Mouse (Mus musculus) thymus, postnatal 4 days (tissue): Measurements from ENCODE around the gene Tsnax.
A peak's percentile ranks its signal among the peaks of the same experiment; 100 is the strongest.

Experiments
- DNase-seq: peaks from one replicate; pipeline ENCODE4 v3.0.0; 2021

The Tsnax gene

GRCm38 (mm10) chr8:125043935-125044334, 31.1 kb downstream of the Tsnax start:
- DNase-seq: no peak

GRCm38 (mm10) chr8:125045760-125046159, 33.0 kb downstream of the Tsnax start:
- no peak for DNase-seq

GRCm38 (mm10) chr8:125049051-125049750, 36.4 kb downstream of the Tsnax start:
- no peak for DNase-seq

- no peak for DNase-seq
Observed at GRCm38 (mm10) chr8:125049826-125050225, 37.0 kb downstream of the Tsnax start.

- DNase-seq: peak; percentile 93
Observed at GRCm38 (mm10) chr8:125052026-125052425, 39.2 kb downstream of the Tsnax start.

GRCm38 (mm10) chr8:125053505-125054435, 41.0 kb downstream of the Tsnax start, which contains the start of gene Disc1:
Disc1 (plus strand) TSS chr8:125054195.
- DNase-seq: peak; percentile 21

- peak; percentile 43 for DNase-seq
Observed at GRCm38 (mm10) chr8:125054436-125054810, 41.6 kb downstream of the Tsnax start.

GRCm38 (mm10) chr8:125060904-125061303, 48.1 kb downstream of the Tsnax start:
- DNase-seq: no peak

- no peak for DNase-seq
Observed at GRCm38 (mm10) chr8:125065596-125065995, 52.8 kb downstream of the Tsnax start.

GRCm38 (mm10) chr8:125066913-125067595, 54.3 kb downstream of the Tsnax start:
- DNase-seq: peak; percentile 75

GRCm38 (mm10) chr8:125067596-125067960, 54.8 kb downstream of the Tsnax start:
- DNase-seq: peak; percentile 65

- peak; percentile 39 for DNase-seq
Observed at GRCm38 (mm10) chr8:125068146-125068905, 55.5 kb downstream of the Tsnax start.

- no peak for DNase-seq
Observed at GRCm38 (mm10) chr8:125069304-125069703, 56.5 kb downstream of the Tsnax start.

- DNase-seq: no peak
Observed at GRCm38 (mm10) chr8:125069733-125070132, 56.9 kb downstream of the Tsnax start.

- no peak for DNase-seq
Observed at GRCm38 (mm10) chr8:125074141-125074540, 61.3 kb downstream of the Tsnax start.

- DNase-seq: no peak
Observed at GRCm38 (mm10) chr8:125074581-125074980, 61.8 kb downstream of the Tsnax start.

- DNase-seq: no peak
Observed at GRCm38 (mm10) chr8:125075389-125075788, 62.6 kb downstream of the Tsnax start.

GRCm38 (mm10) chr8:125077326-125077725, 64.5 kb downstream of the Tsnax start:
- no peak for DNase-seq

GRCm38 (mm10) chr8:125078771-125079384, 66.1 kb downstream of the Tsnax start:
- no peak for DNase-seq

GRCm38 (mm10) chr8:125080388-125081344, 67.9 kb downstream of the Tsnax start:
- peak; percentile 38 for DNase-seq

GRCm38 (mm10) chr8:125083746-125084145, 70.9 kb downstream of the Tsnax start:
- DNase-seq: no peak
